Mouse (Mus musculus): ENCODE results near the gene Cyp2a22.
"Not testable (repeated sequence)": the region's sequence is repeated elsewhere in the genome, so short reads cannot be mapped to it uniquely, and the experiment has no call there.

The Cyp2a22 gene

GRCm38 (mm10) chr7:26939262-26939661, at the start of gene Cyp2a22:
Gene Cyp2a22, minus strand, starts transcription at chr7:26939384.
- no peak for DNase-seq (ENCODE audit: low spot score)

DNA sequence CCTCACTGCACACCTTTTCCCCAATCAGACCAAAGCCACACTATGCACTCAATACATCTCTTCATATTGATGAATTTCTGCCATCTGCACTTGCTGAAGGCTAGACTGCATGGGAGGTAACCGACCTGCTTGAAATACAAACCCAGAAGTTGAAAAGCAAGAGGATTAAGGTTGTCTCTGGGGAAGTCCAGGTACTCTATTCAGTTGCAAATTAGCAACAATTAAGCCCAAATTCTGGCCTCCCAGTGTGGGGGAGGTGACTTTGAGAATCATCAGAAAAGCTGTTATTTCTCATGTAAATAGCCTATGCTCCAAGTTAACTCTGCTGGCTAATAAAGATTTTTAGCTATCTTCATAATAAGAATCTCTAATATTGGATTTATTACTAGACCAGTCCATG, 44.0 kb upstream of the Cyp2a22 start:
- DNase-seq (ENCODE audit: low spot score): not testable (repeated sequence)

DNA sequence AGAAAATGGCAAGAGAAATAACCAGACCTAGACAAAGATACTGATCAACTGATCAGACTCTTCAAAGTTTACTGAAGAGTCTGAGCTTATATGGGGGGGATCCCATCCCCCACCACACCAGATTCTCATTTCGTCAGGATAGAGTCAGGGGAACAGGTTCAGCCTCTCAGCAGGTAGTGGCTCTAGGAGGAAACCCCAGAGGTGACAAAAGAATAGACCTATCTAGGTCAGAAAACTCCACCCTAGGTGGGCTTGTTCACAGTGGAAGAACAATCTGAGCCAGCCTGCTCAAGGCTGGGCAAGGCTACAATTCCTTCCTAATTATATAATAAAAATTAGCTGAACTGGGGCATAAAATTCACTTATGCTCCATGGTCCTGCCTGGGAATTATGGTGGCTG, 43.4 kb upstream of the Cyp2a22 start:
- DNase-seq (ENCODE audit: low spot score): no peak

- not testable (repeated sequence) for DNase-seq (ENCODE audit: low spot score)
Measured at GRCm38 (mm10) chr7:26981937-26982336, 42.8 kb upstream of the Cyp2a22 start.

GRCm38 (mm10) chr7:26981464-26981863, 42.3 kb upstream of the Cyp2a22 start:
- not testable (repeated sequence) for DNase-seq (ENCODE audit: low spot score)

GRCm38 (mm10) chr7:26962371-26962770, 23.2 kb upstream of the Cyp2a22 start:
- not testable (repeated sequence) for DNase-seq (ENCODE audit: low spot score)

DNA sequence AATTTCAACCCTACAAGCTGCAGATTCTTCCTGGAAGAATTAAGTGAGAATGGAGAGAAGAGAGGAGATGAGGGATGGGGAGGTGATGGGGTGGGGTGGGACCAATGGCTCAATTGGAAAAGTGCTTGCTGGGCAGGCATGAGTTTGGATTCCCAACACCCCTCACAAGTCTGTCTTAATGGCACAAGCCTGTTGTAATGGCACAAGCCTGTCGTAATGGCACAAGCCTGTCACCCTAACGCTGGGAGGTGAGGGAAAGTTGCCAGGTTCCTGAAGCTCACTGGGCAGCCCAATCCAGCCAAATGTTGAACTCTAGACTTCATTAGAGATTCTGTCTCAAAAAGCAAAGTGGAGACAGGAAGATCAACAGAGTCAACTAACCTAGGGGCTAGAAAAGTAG, 14.1 kb upstream of the Cyp2a22 start:
- DNase-seq (ENCODE audit: low spot score): not testable (repeated sequence)

DNA sequence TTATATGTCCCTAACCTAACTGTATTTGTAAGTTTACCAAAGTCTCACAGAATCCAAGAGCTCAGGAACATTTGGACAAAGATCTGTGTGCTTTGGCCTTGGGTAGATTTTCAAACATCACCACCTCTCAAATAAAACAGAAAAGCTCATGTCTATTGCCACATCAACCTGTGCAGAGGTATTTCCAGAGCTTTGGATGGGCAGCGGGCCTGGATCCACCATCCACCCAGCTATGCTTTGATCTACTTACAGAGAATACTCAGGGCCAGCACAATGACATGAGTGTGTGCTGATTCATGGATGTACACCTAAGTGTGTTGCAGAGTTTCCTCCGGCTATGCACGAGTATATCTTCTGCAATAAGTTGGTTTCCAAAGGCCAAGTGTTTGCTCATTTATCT, 13.5 kb upstream of the Cyp2a22 start:
- DNase-seq (ENCODE audit: low spot score): not testable (repeated sequence)

DNA sequence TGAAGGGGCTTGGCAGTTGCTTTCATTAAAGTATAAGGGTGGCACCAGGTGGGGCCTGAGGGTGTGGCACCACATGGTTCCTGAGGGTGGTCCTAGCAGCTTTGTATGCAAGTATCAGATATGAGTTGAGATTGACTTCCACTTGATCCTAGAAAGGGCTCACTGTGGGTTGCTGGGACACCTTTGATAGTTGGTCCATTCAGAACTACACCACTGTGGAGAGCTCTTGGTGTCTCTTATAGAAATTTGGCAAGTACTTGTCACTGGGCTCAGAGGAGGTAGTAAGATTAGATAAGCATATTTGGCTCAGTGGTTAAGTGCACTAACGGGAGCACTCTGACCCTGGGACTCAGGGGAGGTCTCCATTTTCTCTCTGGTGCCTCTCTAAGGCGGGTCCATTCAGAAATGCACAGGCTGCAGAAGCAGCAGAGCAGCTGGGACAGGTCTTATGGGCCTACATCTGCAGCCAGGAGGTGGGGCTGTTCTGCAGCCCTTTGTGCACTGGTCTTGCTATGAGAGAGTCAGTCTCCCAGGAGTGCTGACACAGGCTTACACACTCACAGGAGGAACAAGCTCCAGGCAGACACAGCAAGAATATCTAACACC, 2.2 kb upstream of the Cyp2a22 start:
- not testable (repeated sequence) for DNase-seq (ENCODE audit: low spot score)

GRCm38 (mm10) chr7:26917114-26917513, 22.1 kb downstream of the Cyp2a22 start:
- not testable (repeated sequence) for DNase-seq (ENCODE audit: low spot score)

Measured in yolk sac, embryonic 10.5 days (tissue).